Mouse (Mus musculus) frontal cortex, adult 2 months (tissue): ENCODE measurements around the gene Slc29a1. TPM values are rescaled to one million over a fixed set of nuclear protein-coding genes. Genes with fewer than 3 reads are reported as not detected.

Experiments used
- DNase-seq, 2 experiments: peaks; one replicate each; pipeline ENCODE4 v3.0.0; 2022; ENCODE audit warnings: low spot score in 1 of 2; ENCODE audit errors: extremely low spot score in 1 of 2
- polyA plus RNA-seq: library from polyadenylated mRNA; depleted of rRNA; stranded (reverse); fragments of >200 nt; gene quantifications from 2 replicates; pipeline ENCODE4 v1.2.3, GENCODE M21; 2012; rRNA removed

The Slc29a1 gene
- polyA plus RNA-seq, 1 experiment, result 38.9 TPM

GRCm38 (mm10) chr17:45536264-45536663, 63.1 kb downstream of the Slc29a1 start:
- DNase-seq, result no peak

Other genes with a start within 250 kb of the Slc29a1 start
- gene Cdc5l, start 165.9 kb downstream of the Slc29a1 start, polyA plus RNA-seq, result 30.8 and 33.6 TPM in 2 replicates
- gene Spats1, start 124.2 kb downstream of the Slc29a1 start, polyA plus RNA-seq, result 4.4 and 4.9 TPM in 2 replicates
- 27.6 and 29.9 TPM in 2 replicates for gene Aars2, start 92.8 kb downstream of the Slc29a1 start, polyA plus RNA-seq
- gene Tcte1, start 76.2 kb downstream of the Slc29a1 start, polyA plus RNA-seq, result 2.0 and 2.1 TPM in 2 replicates
- gene Tmem151b, start 49.9 kb downstream of the Slc29a1 start, polyA plus RNA-seq, result 68.7 and 72.1 TPM in 2 replicates
- gene Nfkbie, start 43.9 kb downstream of the Slc29a1 start, polyA plus RNA-seq, result 1.8 and 2.0 TPM in 2 replicates
- 57.3 and 59.5 TPM in 2 replicates for gene Slc35b2, start 35.7 kb downstream of the Slc29a1 start, polyA plus RNA-seq
- gene Hsp90ab1, start 26.3 kb downstream of the Slc29a1 start, polyA plus RNA-seq, result 952 and 985 TPM in 2 replicates
- not detected in 2 replicates for gene Mymx, start 2.5 kb upstream of the Slc29a1 start, polyA plus RNA-seq
- gene Capn11, start 59.7 kb upstream of the Slc29a1 start, polyA plus RNA-seq, result 0.23 and 0.34 TPM in 2 replicates
- 48.4 and 52.8 TPM in 2 replicates for gene Mrpl14, start 86.7 kb upstream of the Slc29a1 start, polyA plus RNA-seq
- 176 and 198 TPM in 2 replicates for gene Tmem63b, start 87.3 kb upstream of the Slc29a1 start, polyA plus RNA-seq
- gene 1600014C23Rik, start 134.2 kb upstream of the Slc29a1 start, polyA plus RNA-seq, result 0.22 and 0.27 TPM in 2 replicates